Mouse (Mus musculus) bone marrow macrophage, adult 2 months (primary cell): ENCODE data around the gene Hsd17b12.

Experiments
- CTCF ChIP-seq: IDR thresholded peaks from 2 replicates; pipeline ENCODE4 v1.5.1; 2012; ENCODE audit warnings: low read depth, mild to moderate bottlenecking, low read length, moderate library complexity
- POLR2A ChIP-seq: IDR thresholded peaks from 2 replicates; pipeline ENCODE4 v1.6.1; 2012; ENCODE audit warnings: mild to moderate bottlenecking, low read depth, low read length, borderline replicate concordance

DNA sequence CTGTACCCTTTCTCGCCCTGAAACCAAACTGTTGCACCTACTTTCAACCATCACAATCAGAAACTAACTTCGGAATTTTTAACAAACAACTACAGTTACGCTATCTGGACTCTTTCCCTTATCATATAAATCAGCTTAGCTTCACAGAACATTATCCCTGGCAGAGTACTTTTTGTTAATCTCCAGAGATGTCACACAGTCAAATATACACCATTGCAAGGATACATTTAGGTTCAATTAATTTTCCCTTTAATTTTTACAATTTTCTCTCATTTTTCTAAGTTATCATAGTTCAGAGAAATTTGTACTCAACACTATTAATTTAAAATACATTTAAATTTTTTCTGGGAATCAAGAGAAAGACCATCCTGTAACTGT lies 21.3 kb upstream of the Hsd17b12 start:
- TF ChIP-seq POLR2A (no peak), CTCF (no peak)
